Comparison of ENCODE assay signal across 19 mouse cellular contexts in genomic region chr9:111679516-111679915, GRCm38 (mm10). TPM values are rescaled to one million over a fixed set of nuclear protein-coding genes. Genes with fewer than 3 reads are reported as not detected.
"Had no signal": no experiment of that assay in that cellular context is flagged by ENCODE, and none has a peak within 500 bp of the region (broad histone marks: within the 10 kb centered on the region; RNA-seq: fewer than 3 reads in every experiment).

No protein-coding gene starts in this region.

- H3K9ac ChIP-seq: liver, embryonic 13.5 days; midbrain, embryonic 13.5 days; neural tube, embryonic 12.5 days; neural tube, embryonic 15.5 days had no signal

- H3K27ac ChIP-seq: kidney, postnatal 0 days; liver, embryonic 13.5 days; midbrain, embryonic 10.5 days; midbrain, embryonic 13.5 days; neural tube, embryonic 12.5 days; neural tube, embryonic 15.5 days; stomach, postnatal 0 days had no signal

- ATAC-seq: intestine, postnatal 0 days; lung, postnatal 0 days; midbrain, embryonic 13.5 days had no signal

- DNase-seq: kidney, adult 2 months; kidney, postnatal 36 days; liver, embryonic 13.5 days; lung, adult 2 months; right cerebral cortex, adult 18-20 months; right cerebral cortex, postnatal 14 days; right cerebral cortex, postnatal 4 days; thymus, adult 2 months; thymus, postnatal 25 days had no signal

- H3K4me2 ChIP-seq: liver, embryonic 13.5 days; midbrain, embryonic 13.5 days; neural tube, embryonic 12.5 days; neural tube, embryonic 15.5 days had no signal

- H3K4me1 ChIP-seq: liver, embryonic 13.5 days; megakaryocyte, embryonic 14.5 days; midbrain, embryonic 10.5 days; midbrain, embryonic 13.5 days; neural tube, embryonic 12.5 days had no signal

- H3K36me3 ChIP-seq: liver, embryonic 13.5 days; midbrain, embryonic 10.5 days; midbrain, embryonic 13.5 days; neural tube, embryonic 12.5 days; neural tube, embryonic 15.5 days had no signal

- H3K9me3 ChIP-seq: liver, embryonic 13.5 days; megakaryocyte, embryonic 14.5 days; midbrain, embryonic 10.5 days; midbrain, embryonic 13.5 days; neural tube, embryonic 12.5 days; neural tube, embryonic 15.5 days had no signal

- H3K4me3 ChIP-seq: liver, embryonic 13.5 days; megakaryocyte, embryonic 14.5 days; midbrain, embryonic 10.5 days; midbrain, embryonic 13.5 days; neural tube, embryonic 12.5 days; neural tube, embryonic 15.5 days had no signal

- H3K27me3 ChIP-seq: liver, embryonic 13.5 days; megakaryocyte, embryonic 14.5 days; midbrain, embryonic 13.5 days; neural tube, embryonic 12.5 days; neural tube, embryonic 15.5 days had no signal

RNA-seq across cellular contexts. Expression of gene Stac, which starts 10.6 kb away (rescaled TPM):
- total RNA-seq: liver, adult 2 months had no signal
